Mouse (Mus musculus) cortical plate, adult 2 months (tissue): ENCODE results near the gene Nptxr.

Source experiments
- CTCF ChIP-seq: fragments of 200-500 bp; IDR thresholded peaks from 2 replicates; pipeline ENCODE4 v1.5.1; 2011; ENCODE audit warnings: mild to moderate bottlenecking, control low read depth, low read length; ENCODE audit not compliant: insufficient read depth; ENCODE audit errors: extremely low read depth
- POLR2A ChIP-seq: fragments of 200-500 bp; IDR thresholded peaks from 2 replicates; pipeline ENCODE4 v1.6.1; 2011; ENCODE audit warnings: mild to moderate bottlenecking, low read length, control low read depth; ENCODE audit not compliant: insufficient read depth; ENCODE audit errors: extremely low read depth

- TF ChIP-seq POLR2A: no peak
- no peak for TF ChIP-seq CTCF
Measured at GRCm38 (mm10) chr15:79790111-79790510, 14.5 kb downstream of the Nptxr start.
